Mouse (Mus musculus) MEL (cell line): Measurements from ENCODE around the gene Phf8. TPM values are rescaled to one million over a fixed set of nuclear protein-coding genes. Genes with fewer than 3 reads are reported as not detected.

Source experiments
- DNase-seq: peaks from one replicate; pipeline ENCODE4 v3.0.0; 2011; ENCODE audit warnings: low read depth, low spot score
- H3K27ac ChIP-seq: 2 replicates; pipeline ENCODE4 v1.5.1; 2012; ENCODE audit warnings: low read depth, mild to moderate bottlenecking, control low read depth, low read length, moderate library complexity; ENCODE audit not compliant: control insufficient read depth
- H3K27me3 ChIP-seq, 2 experiments: fragments of 150-350 bp in 1 of 2; sonication (generic) in 1 of 2; 2 replicates each; pipeline ENCODE4 v1.6.1; 2012; ENCODE audit warnings: low read length in 2 of 2, mild to moderate bottlenecking in 2 of 2, improper control_type of control experiment in 1 of 2, moderate library complexity in 1 of 2; ENCODE audit not compliant: insufficient read depth in 2 of 2, control insufficient read depth in 1 of 2
- H3K36me3 ChIP-seq, 2 experiments: 2 replicates each; pipeline ENCODE4 v1.6.1; 2012 to 2014; ENCODE audit warnings: low read length in 2 of 2, improper control_type of control experiment in 1 of 2, inconsistent platforms in 1 of 2, mild to moderate bottlenecking in 1 of 2; ENCODE audit not compliant: insufficient read depth in 2 of 2, control insufficient read depth in 1 of 2
- H3K4me1 ChIP-seq, 2 experiments: fragments of 150-350 bp in 1 of 2; sonication (generic) in 1 of 2; 2 replicates each; pipeline ENCODE4 v1.6.1; 2012; ENCODE audit warnings: low read length in 2 of 2, improper control_type of control experiment in 1 of 2, mild to moderate bottlenecking in 1 of 2; ENCODE audit not compliant: insufficient read depth in 2 of 2, control insufficient read depth in 1 of 2
- H3K4me3 ChIP-seq, 2 experiments: fragments of 150-350 bp in 1 of 2; sonication (generic) in 1 of 2; 2 replicates each; pipeline ENCODE4 v1.5.1; 2012; ENCODE audit warnings: low read depth in 2 of 2, low read length in 2 of 2, mild to moderate bottlenecking in 2 of 2, moderate library complexity in 2 of 2, control low read depth in 1 of 2, improper control_type of control experiment in 1 of 2; ENCODE audit not compliant: control insufficient read depth in 1 of 2, insufficient read depth in 1 of 2
- H3K79me2 ChIP-seq: 2 replicates; pipeline ENCODE4 v1.6.1; 2012; ENCODE audit warnings: mild to moderate bottlenecking, low read length, moderate library complexity; ENCODE audit not compliant: control insufficient read depth, poor library complexity, insufficient read depth
- H3K9ac ChIP-seq: 2 replicates; pipeline ENCODE4 v1.6.1; 2012; ENCODE audit warnings: low read depth, mild to moderate bottlenecking, control low read depth, low read length, moderate library complexity; ENCODE audit not compliant: control insufficient read depth, poor library complexity, severe bottlenecking
- H3K9me3 ChIP-seq: fragments of 150-350 bp; sonication (generic); replicated peaks from 2 replicates; pipeline ENCODE4 v1.6.1; 2012; ENCODE audit warnings: mild to moderate bottlenecking, low read length, improper control_type of control experiment, moderate library complexity; ENCODE audit not compliant: insufficient read depth
- ELF1 ChIP-seq: IDR thresholded peaks from 2 replicates; pipeline ENCODE4 v1.6.1; 2014; ENCODE audit warnings: low read depth, mild to moderate bottlenecking, inconsistent platforms, low read length, improper control_type of control experiment, moderate library complexity
- EP300 ChIP-seq, 2 experiments: IDR thresholded peaks; 2 replicates each; pipeline ENCODE4 v1.6.1; 2011; ENCODE audit warnings: improper control_type of control experiment in 2 of 2, low read length in 2 of 2, low read depth in 1 of 2, mild to moderate bottlenecking in 1 of 2
- GABPA ChIP-seq: IDR thresholded peaks from 2 replicates; pipeline ENCODE4 v1.6.1; 2012; ENCODE audit warnings: low read depth, mild to moderate bottlenecking, inconsistent platforms, low read length, improper control_type of control experiment, moderate library complexity
- GATA1 ChIP-seq: IDR thresholded peaks from 2 replicates; pipeline ENCODE4 v1.6.1; 2011; ENCODE audit warnings: low read depth, low read length, improper control_type of control experiment
- HCFC1 ChIP-seq: IDR thresholded peaks from 2 replicates; pipeline ENCODE4 v1.6.1; 2012; ENCODE audit warnings: low read depth, mild to moderate bottlenecking, inconsistent platforms, low read length, improper control_type of control experiment, moderate library complexity
- JUND ChIP-seq: IDR thresholded peaks from 2 replicates; pipeline ENCODE4 v1.6.1; 2011; ENCODE audit warnings: low read depth, mild to moderate bottlenecking, improper control_type of control experiment, low read length
- KAT2A ChIP-seq: conservative IDR thresholded peaks from 2 replicates; pipeline ENCODE4 v1.6.1; 2012; ENCODE audit warnings: low read depth, low read length, improper control_type of control experiment, inconsistent platforms
- MAX ChIP-seq: IDR thresholded peaks from 2 replicates; pipeline ENCODE4 v1.6.1; 2011; ENCODE audit warnings: low read length, improper control_type of control experiment
- MAZ ChIP-seq: IDR thresholded peaks from 2 replicates; pipeline ENCODE4 v1.6.1; 2012; ENCODE audit warnings: low read depth, mild to moderate bottlenecking, inconsistent platforms, low read length, improper control_type of control experiment
- MYC ChIP-seq: IDR thresholded peaks from 2 replicates; pipeline ENCODE4 v1.6.1; 2011; ENCODE audit warnings: low read depth, mild to moderate bottlenecking, low read length, improper control_type of control experiment, moderate library complexity
- POLR2A ChIP-seq, 2 experiments: IDR thresholded peaks; 2 replicates each; pipeline ENCODE4 v1.6.1; 2011 to 2012; ENCODE audit warnings: low read length in 2 of 2, mild to moderate bottlenecking in 2 of 2, control low read depth in 1 of 2, improper control_type of control experiment in 1 of 2, low read depth in 1 of 2, moderate library complexity in 1 of 2; ENCODE audit not compliant: control insufficient read depth in 1 of 2, insufficient read depth in 1 of 2, poor library complexity in 1 of 2
- TAL1 ChIP-seq: IDR thresholded peaks from 2 replicates; pipeline ENCODE4 v1.6.1; 2012; ENCODE audit warnings: mild to moderate bottlenecking, inconsistent platforms, low read length, moderate library complexity, mixed read lengths
- UBTF ChIP-seq: IDR thresholded peaks from 2 replicates; pipeline ENCODE4 v1.6.1; 2012; ENCODE audit warnings: low read depth, mild to moderate bottlenecking, inconsistent platforms, low read length, improper control_type of control experiment, moderate library complexity, borderline replicate concordance; ENCODE audit not compliant: insufficient read depth
- USF1 ChIP-seq: IDR thresholded peaks from 2 replicates; pipeline ENCODE4 v1.6.1; 2014; ENCODE audit warnings: low read depth, mild to moderate bottlenecking, inconsistent platforms, low read length, improper control_type of control experiment, moderate library complexity
- ZKSCAN1 ChIP-seq: IDR thresholded peaks from 2 replicates; pipeline ENCODE4 v1.6.1; 2012; ENCODE audit warnings: low read depth, mild to moderate bottlenecking, inconsistent platforms, low read length, improper control_type of control experiment, moderate library complexity
- ZNF384 ChIP-seq: IDR thresholded peaks from 2 replicates; pipeline ENCODE4 v1.6.1; 2012; ENCODE audit warnings: low read depth, mild to moderate bottlenecking, inconsistent platforms, low read length, improper control_type of control experiment
- polyA plus RNA-seq, 2 experiments: library from polyadenylated mRNA; stranded (reverse) in 1 of 2; unstranded in 1 of 2; fragments of >175 nt in 1 of 2; fragments of >200 nt in 1 of 2; gene quantifications; 2 replicates each; pipeline versions ENCODE4 v1.2.1 to v1.2.4; 2012; ENCODE audit warnings: low replicate concordance in 2 of 2, low read depth in 1 of 2; ENCODE audit not compliant: insufficient read length in 2 of 2, insufficient read depth in 1 of 2, missing spikeins in 1 of 2
- total RNA-seq: library from RNA; depleted of rRNA; stranded (reverse); fragments of 300-350 nt; gene quantifications from 2 replicates; pipeline ENCODE4 v1.2.3, GENCODE M21; 2012

Gene Phf8
- total and polyA plus RNA-seq, 3 experiments: 13.6 to 132 (median 31.8) TPM

DNA sequence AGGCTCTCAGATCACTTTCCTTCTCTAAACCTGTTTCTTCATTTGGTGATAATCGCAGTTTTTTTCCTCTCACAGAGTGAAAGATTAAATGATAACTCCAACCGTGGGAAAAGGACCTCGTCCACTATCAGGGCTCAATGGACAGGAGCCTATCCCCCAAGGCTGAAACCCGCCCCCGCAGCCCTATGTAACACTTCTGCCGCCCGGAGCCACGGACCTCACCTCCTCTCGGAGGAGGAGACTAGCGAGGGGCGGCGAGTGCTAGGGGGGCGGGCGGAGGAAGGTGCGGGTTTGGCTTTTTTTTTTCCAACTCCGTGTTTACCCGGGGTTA lies 380 bp upstream of the Phf8 start (continued):
- TF ChIP-seq TAL1: no peak

DNA sequence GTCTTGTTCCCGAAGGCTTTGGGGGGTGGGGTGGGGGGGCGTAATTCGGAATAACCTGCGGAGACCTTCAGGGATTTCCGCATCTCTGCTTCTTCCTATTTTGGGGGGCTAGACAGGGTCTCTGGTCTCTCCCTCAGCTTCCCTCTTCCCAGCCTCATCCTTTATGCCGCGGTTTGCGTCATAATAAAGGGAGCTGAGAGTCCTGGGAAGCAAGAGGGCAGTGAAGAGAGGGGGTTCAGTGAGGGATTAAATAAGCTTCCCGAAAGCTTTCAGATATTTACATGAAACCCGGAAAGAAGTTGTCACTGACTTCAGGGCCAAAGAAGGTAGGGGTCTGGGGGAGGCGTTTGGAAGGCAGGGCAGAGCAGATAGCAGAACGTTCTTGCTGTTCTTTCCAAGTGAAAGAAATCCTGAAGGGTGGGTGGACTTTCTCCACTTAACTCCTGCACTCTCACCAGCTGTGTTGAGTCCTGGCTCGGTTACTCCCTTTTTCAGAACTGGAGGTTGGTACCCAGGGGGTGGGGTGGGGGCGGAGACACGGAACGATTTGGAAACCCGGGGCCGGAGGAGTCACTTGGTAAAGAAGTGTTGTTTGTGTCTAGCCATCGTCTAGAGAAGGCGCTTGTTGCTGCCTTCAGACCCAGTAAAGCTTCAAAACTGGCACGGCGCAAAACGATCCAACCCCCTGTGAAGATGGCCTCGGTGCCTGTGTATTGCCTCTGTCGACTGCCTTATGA lies 1.5 kb downstream of the Phf8 start:
- H3K79me2 ChIP-seq: peaks cover 12% of the 10 kb centered on the region
- no peak overlapping the region for H3K27ac ChIP-seq

DNA sequence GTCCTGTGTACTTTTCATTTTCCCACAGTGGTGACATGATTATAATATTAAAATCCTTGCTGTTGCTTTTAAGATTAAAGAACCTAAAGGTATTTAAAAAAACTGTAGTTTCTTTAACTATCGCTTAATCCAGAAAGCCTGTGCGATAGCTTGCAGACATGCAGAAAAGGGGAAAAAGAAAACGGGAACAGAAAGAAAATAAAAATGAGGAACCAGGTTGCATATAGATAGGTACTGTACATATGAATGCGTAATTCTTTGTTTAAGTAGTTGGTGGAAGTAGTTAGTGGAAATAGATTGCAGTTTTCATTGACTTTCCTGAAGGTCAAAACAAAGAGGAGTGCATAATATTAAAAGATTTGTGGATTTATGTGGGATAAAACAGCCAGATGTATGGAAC lies 32.9 kb downstream of the Phf8 start:
- Histone ChIP-seq H3K4me1 (no peaks in the 10 kb centered on the region), H3K79me2 (no peaks in the 10 kb centered on the region), H3K9ac (no peak overlapping the region), H3K9me3 (no peaks in the 10 kb centered on the region), H3K36me3 (peaks cover 2 to 27% of the 10 kb centered on the region in 2 experiments; a peak in 3 of 4 replicates), H3K4me3 (no peak overlapping the region), H3K27ac (no peak overlapping the region), H3K27me3 (no peaks in the 10 kb centered on the region)
- TF ChIP-seq ZNF384 (no peak), GATA1 (peak; percentile 32; the same call in 1 of the 2 replicates), EP300 (IDR thresholded peaks at IDR 0.05; ENCODE audit: low read depth in 1 of 2, low read length in 2 of 2) (peak; percentile 24 to 62; a peak in 2 of 4 replicates)
- peak; percentile 52 for DNase-seq

More for the DNA sequence above, 1.5 kb downstream of the Phf8 start:
- no peaks in the 10 kb centered on the region for H3K9me3 ChIP-seq
- no peaks in the 10 kb centered on the region for H3K27me3 ChIP-seq
- peak overlapping the region; percentile 74 for H3K9ac ChIP-seq
- peak overlapping the region; percentile 82 to 83 for H3K4me3 ChIP-seq
- peaks cover 8 to 14% of the 10 kb centered on the region in 2 experiments for H3K4me1 ChIP-seq
- DNase-seq: peak; percentile 44
- TF ChIP-seq KAT2A: no peak
- no peak for TF ChIP-seq JUND
- no peak for TF ChIP-seq MAZ
- TF ChIP-seq UBTF: no peak
- no peak for TF ChIP-seq ZNF384
- TF ChIP-seq MYC: no peak
- TF ChIP-seq USF1: no peak
- TF ChIP-seq MAX: no peak
- TF ChIP-seq GABPA: no peak
- no peak for TF ChIP-seq HCFC1
- TF ChIP-seq ELF1: no peak
- no peak for TF ChIP-seq POLR2A (IDR thresholded peaks at IDR 0.05; ENCODE audit: control insufficient read depth in 1 of 2, insufficient read depth in 1 of 2, low read depth in 1 of 2, low read length in 2 of 2, poor library complexity in 1 of 2)
- TF ChIP-seq ZKSCAN1: no peak
- H3K36me3 ChIP-seq: peaks cover 5 to 22% of the 10 kb centered on the region in 2 experiments
